Mouse (Mus musculus): ENCODE measurements around the gene Iqcf1.

The Iqcf1 gene

DNA sequence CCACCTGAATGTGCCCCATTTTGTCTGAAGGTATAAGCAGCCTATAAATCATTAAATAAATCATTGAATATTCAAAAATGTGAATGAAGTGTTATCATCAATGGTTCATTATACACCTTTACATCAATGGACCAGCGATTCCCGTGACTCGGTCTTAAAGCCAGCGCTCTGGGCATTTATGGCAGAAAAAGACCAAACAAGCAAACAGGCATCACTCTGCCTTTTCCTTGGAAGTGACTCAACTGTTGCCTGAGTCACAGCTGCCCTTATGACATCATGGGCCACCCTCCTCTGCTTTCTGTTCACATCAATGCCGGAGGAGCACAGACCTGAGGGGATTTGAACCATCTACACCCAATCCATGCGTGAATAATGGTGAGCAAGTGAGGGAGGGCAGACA, at the start of gene Iqcf1:
Gene Iqcf1, plus strand, starts transcription at position 301 of the 400 bp plus-strand sequence.
- no peak for DNase-seq

DNA sequence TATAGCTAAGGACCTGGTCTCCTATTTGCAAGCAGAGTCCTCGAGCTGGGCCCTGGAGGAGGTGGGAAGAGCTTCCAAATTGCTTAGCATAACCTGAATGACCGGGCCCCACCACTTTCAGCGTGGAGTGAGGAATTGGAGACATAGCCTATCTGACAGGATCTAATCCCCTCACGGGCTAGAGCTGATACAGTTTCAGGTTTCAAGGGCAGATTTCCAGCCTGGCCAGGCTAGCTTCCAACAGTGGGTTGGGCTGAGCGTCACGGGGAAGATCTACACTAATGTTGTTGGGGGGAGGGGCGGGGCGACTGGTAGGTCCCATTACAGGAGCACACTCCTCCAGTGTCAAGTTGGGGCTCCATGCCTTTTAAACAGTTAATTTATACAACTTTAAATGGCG, 49.1 kb upstream of the Iqcf1 start:
- no peak for DNase-seq

DNA sequence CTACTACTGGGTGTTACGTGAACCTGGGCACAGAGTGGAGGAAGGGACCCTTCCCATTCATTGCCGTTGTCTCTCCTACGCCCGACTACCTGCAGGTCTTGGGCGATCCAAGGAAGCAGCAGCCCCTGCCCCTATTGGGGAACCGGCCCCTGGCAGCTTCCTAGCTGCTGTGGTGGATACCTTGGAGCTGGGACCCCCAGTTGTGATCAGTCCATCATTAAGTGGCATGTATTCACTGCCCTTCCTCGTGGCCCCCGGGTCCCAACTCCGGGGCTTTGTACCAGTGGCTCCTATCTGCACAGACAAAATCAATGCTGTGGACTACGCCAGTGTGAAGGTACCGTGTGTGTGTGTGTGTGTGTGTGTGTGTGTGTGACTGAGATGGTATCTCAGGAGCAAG, 48.5 kb upstream of the Iqcf1 start:
- DNase-seq: no peak

DNA sequence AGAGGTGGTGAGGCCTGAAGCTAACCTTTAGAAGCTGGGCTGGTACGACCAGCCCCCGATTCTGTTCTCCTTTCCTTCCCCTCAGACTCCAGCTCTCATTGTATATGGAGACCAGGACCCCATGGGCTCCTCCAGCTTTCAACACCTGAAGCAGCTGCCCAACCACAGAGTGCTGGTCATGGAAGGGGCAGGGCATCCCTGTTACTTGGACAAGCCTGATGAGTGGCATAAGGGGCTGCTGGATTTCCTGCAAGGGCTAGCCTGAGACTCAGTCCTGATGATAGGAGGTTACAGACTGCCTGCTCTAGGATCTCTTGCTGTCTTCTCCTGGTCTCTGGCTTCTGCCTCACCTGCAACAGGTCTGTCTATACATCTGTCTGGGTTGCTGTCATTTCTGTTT, 47.9 kb upstream of the Iqcf1 start:
- no peak for DNase-seq

DNA sequence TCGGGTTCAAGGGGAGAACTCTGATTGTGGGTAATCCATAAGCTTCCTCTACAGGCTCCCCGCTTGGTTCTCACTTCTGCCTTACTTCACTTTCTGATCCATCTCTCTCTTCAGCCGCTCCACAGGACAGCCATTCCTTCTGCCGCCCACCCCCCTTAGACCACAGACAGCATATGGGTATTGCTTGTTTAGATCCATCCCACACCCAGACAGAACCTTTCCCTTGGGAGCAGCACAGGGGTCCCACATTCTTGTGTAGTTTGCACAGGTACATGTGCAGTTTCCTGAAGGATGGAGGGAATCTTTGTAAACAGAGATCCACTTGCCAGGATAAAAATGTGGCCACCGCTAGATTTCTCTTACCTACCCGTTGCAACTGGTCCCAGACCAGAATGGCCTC, 47.4 kb upstream of the Iqcf1 start:
- no peak for DNase-seq

DNA sequence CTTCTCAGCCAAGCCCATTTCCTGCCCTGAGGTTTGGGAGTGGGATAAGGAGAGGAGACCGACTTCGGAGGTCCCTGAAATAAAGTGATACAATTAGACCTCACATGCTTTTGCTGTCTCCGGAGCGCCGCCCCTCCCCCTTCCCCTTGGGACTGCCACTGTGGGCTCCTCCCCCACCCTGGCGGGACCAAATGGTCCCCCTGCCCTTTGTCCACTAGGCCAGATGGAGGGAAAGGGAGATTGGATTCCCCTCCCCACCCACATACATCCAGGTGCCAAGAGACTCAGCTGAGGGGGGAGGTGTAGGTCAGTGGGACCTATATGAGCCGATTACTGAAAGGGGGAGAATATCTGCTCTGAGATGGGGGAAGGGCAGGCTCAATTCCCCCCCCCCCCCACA, 46.9 kb upstream of the Iqcf1 start:
- peak; percentile 84 for DNase-seq

DNA sequence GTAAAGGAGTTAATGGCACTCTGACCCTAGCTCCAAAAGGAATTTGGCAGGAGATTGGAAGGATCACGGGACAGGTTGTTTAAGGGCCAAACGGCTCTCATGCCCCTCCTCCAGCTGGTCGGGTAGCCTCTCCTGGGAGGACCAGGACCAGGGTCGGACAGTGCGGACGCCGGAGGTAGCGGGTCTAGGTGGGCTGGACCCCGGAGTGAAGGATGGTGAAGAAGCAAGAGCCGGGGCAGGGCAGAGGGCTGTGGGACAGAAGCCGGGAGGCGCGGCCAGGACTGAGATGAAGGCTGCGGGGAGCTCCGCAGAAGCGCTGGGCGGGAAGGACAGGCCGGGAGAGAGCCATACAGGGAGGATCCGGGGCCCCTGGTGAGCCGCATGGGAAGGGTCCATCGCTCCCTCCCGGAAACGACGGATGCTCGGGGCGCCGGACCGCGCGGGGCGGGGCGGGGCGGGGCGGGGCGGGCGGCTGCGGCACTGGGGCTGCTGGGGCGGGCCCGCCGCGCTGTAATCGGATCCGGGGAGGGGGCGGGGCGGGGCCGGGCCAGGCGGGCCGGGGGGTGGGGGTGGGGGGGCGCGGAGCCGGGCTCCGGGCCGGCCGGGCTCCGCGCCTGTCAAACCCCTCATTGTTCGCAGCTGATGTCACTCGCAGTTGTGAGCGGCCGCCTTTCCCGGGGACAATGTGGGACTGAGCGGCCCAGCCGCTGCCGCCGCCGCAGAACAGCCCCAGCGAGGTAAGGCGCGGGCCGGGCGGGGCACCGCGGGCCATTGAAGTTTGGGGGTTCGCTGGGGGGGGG, 46.3 kb upstream of the Iqcf1 start, which contains the start of gene Pcbp4:
Gene Pcbp4, plus strand, starts transcription at position 21 of the 800 bp plus-strand sequence.
- peak; percentile 88 for DNase-seq

DNA sequence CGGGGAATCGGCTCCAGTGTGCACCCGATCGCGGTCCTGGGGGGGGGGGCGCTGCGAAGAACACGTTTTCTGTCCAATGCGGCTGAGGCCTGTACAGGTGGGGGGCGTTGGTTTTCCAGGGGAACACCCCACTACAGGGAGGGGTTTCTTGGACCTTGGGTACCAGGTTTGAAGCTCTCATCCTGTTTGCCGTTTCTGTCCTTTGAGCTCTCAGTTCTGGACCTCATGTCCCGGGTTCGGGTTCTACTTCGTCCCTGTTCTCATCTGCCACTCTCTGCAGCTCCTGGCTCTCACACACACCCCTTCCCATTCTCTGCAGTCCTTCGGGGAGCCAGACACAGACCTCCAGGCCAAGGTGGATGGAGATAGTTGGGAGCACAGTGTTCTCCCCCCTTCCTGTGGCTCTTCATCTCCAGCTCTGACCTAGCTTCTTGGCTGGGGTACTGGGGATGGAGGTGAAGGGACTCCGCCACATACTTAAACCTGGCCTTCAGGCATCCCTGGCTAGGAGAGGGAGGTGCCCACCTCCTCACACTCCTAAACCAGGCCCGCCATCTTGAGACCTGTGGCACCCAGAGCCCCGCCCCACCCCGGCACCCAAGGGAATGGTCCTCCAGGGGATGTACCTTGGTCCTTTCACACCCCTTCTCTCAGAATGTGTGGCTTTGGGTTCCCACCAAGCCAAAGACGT, 45.6 kb upstream of the Iqcf1 start:
- DNase-seq: no peak

DNA sequence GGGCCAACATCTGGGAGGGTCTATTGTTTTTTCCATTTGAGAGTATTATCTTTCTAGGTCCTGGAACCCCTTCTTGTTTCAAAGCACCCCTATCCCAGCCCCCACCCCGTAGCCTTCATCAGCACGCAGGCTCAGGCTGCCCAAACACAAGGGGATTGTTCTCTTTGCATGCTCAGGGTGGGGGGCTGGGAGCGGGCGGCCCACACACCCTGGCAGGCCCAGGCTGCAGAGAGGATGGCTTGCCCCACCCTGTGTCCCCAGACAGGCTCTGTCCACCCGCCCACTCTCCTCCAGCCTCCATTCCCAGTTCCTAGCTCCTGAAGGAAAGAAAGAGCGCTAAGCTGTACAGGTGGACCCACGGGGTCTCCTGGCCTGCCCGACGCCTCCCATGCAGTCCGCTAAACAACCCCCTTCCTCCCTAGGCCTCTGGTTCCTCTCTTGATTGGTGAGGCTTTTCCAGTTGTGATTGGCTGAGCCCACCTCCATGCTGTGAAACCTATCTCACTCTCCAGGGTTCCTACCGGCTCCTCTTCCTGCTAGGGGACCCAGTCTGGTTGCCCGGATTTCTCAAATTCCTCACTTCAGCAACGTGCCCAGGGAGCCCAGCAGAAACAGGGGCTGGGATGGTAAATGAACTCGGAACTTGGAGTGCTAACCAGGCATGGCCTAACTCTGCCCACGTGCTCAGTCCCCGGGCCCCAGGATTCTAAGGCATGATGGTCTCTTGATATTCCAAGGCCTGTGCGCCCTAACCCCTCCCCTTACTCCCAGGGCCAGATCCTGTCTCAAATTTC, 44.7 kb upstream of the Iqcf1 start:
- DNase-seq: peak; percentile 64

DNA sequence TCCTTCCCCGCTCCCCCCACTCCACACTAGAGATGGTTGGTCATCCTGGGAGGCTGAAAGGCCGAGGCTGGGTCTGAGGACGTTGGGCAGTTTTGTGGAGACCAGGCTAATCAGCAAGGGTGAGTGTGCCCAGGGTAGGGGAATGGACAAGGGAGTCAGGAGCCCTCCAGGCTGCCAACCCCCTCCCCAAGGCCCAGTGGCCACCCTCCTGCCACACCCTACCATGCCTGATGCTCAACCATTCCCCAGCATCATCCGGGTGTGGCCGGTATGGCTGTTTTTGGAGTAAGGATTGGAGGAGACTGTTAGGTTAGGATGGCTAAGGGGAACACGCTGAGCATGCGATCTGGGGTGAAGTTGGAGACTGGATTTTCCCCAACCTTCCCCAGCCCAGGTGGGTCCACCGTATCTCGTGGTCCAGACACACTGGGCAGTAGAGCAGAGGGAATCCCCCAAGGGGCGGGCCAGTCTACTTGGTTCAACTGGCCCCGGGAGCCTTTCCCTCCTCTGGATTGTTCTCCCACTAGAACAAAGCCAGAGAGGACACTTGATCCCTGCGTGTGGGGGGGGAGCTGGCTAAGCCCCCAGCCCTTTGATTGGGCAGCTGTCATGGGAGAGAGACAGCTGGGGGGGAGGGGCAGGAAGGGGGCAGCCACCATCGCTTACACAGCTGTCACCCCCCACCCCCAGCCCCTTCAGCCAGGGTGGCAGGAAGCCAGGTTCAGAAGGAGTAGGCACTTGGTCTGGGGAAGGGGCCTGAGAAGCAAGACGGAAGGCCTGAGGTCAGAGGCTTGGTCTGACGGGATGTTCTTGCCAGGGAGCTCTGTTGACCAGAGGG, 43.2 kb upstream of the Iqcf1 start:
- peak; percentile 96 for DNase-seq

DNA sequence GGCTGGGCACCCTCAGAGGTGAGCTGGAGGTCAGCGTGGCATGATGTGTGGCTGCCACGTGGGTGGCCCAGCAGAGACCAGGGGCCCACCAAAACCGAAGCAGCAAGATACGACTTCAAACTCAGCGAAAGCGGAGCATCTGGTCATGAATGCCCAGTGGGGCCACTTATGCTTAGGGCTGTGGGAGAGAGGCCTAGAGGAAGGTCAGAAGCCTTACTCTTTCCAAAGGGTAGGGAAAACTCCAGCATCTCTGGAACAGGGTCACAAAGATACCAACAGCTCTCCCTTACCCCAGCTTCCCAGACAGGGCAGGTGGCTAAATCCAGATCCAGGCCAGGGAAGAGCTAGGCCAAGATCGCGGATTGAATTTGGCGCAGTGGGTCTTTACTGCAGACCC, 42.6 kb upstream of the Iqcf1 start:
- no peak for DNase-seq

DNA sequence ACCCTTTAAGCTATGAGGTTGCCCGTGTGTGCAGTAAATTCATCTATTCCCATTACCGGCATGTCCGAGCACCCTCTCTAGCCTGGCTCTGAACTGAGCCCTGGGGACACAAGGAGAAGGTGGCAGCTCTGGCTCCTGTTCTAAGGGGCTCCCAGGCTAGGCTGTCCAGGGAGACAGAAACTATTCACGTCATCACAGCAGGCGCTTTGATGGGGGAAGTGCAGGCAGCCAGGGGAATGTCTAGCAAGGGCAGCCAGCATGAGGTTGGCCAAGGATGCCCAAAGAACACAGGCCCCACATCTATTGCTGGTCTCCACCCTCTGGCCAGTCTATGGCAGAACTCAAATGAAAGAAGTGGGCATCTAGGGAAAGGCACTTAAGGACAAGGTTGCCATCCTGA, 41.8 kb upstream of the Iqcf1 start:
- DNase-seq: no peak

DNA sequence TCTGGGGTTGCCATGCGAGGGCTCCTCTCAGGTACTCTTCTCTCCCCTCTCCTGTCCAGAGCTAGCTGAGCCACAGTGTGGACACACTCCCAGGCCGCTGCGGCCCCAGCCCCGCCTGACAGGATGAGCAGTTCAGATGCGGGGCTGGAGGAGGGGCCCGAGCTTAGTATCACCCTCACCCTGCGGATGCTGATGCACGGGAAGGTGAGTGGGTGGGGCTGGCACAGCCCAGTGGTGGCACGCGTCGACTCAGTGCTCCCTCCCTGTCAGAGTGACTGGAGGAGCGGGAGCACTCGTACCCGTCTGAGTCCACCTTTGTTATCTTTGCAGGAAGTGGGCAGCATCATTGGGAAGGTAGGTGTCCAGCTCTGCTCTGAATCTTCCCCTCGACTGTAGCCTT, 39.8 kb upstream of the Iqcf1 start:
- DNase-seq: no peak

DNA sequence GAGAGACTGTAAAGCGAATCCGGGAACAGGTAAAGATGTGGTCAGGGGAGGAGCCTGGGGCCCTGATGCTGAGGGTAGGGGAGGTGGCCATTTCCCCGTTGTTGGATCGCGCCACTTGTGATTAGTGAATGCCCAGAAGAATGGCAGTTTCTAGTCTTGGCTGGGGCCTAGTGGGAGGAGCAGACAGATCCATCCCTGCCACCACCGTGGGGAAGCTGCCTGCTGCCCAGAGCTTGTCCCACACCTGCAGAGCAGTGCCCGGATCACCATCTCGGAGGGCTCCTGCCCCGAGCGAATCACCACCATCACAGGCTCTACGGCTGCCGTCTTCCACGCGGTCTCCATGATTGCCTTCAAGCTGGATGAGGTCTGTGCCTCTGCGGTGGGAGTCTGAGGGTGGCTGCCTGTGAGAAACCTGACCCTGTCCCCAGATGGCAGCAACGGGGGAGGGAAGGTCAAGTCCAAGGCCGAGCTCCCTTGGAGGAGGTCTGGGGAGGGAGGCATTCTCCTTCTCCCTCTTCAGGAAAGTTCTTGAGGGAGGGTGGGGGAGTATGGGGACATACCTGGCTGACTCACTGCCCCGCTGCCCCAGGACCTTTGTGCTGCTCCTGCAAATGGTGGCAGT, 39.3 kb upstream of the Iqcf1 start:
- no peak for DNase-seq

DNA sequence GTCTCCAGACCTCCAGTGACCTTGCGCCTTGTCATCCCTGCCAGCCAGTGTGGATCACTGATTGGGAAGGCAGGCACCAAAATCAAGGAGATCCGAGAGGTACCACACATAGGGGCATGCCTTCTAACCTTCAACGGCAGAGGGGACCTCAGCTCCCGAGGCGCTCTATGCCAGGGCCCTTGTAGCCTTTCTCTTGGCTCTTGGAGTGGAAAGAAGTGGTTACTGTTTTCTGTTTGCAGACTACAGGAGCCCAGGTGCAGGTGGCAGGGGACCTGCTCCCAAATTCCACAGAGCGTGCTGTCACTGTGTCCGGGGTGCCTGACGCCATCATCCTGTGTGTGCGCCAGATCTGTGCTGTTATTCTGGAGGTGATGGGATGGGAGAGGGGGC, 38.7 kb upstream of the Iqcf1 start:
- DNase-seq: no peak

DNA sequence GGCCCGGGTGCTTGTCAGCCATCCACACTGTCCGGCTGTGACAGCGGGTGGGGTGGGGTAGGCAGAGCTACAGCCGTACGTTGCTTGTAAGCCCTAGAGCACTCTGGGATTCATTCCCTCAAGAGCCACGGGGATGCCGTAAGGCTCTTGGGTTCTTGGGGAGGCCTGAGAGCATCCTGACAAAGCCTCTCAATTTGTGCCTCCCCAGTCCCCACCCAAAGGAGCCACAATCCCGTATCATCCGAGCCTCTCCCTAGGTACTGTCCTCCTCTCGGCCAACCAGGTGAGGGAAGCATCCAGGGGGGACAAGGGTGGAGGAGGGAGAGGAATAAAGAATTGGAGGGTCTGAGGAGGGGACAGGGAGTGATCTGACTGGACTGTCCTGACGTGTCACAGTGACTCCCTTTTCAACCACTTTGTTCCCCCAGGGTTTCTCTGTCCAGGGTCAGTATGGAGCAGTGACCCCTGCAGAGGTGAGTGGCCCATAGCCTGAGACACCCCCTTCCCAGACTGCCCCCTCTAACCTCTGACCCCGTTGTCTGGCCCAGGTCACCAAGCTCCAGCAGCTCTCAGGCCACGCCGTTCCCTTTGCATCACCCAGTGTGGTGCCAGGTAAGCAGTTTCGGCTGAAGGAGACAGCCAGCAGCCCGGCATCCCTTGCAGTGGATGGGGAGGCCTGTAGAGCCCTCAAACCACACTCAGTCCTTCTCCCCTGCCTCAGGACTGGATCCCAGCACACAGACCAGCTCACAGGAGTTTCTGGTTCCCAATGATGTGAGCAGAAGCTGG, 37.9 kb upstream of the Iqcf1 start:
- no peak for DNase-seq

DNA sequence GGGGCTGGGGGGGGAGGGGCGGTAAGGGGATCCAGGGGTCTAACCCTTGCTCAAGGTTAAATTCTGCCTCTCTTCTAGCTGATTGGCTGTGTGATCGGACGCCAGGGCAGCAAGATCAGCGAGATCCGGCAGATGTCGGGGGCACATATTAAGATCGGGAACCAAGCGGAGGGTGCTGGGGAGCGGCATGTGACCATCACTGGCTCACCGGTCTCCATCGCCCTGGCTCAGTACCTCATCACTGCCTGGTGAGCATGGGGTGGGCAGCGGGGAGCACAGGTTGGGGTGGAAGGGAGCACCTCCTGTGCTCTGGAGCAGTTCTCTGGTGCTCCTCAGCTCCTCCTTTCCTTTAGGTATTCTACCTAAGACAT, 37.4 kb upstream of the Iqcf1 start:
- no peak for DNase-seq

DNA sequence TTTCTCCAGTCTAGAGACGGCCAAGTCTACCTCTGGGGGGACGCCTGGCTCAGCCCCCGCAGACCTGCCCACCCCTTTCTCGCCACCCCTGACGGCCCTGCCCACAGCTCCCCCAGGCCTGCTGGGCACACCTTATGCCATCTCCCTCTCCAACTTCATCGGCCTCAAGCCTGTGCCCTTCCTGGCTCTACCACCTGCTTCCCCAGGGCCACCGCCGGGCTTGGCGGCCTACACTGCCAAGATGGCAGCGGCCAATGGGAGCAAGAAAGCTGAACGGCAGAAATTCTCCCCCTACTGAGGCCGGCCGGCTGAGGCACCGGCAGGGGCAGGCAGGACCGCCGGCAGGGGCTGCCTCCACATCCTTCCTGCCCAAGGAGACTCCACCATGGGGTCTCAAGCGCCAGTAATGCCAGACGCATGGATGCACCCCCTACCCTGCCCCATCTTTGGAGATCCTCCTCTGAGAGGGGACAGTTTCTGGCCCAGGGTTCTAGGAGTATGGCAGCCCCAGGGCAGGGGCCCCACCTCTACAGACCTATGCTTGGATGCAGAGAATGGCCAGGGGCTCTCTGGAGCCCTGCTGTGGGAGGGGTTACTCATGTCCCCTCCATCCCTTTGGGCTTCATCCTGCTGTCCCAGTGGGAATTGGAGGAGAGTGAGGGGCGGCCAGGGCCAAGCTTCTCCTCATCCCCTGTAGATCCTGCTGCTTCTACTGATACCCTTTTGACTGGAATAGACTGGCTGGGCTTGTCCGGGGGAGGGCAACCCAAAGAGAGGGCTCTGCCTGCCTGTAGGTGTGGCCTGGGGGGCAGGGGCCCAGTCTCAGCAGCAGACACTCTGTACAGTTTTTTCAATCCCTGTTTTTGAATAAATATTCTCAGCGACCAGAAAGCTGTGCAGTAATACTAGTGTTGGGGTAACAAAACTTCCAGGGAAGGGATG, 36.4 kb upstream of the Iqcf1 start:
- no peak for DNase-seq

DNA sequence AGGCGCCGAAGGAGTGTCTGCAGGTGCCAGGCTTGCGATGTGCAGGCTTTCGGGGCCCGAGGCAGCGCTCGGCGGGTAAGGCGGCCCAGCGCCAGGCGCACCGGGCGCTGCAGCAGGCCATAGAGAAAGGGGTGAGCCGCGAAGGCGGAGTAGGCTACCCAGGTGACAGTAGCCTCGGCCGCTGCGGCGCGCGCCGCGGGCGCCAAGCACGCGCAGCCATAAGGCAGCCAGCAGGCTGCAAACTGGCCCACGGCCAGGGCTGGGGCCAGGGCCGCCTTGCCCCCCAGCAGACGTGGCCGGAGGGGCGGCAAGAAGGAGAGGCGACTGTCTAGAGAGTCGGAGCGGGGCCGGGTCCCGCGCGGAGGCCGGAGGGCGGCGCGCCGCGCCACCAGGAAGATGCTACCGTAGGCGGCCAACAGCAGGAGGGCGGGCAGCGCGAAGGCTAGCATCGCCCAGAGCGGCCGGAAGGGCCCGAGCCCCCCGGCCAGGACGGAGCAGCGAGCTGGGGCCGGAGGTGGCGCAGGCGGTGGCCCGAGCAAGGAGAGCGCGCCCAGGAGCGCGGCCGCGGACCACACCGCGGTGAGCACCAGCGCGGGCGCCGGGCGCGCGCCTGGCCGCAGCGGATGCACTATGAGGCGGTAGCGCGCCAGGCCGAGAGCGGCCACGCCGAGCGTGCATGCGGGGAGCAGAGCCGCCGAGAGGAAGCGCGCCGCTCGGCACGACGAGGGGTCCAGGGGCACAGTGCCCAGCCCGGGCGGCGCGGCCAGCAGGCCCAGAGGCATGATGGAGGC, 34.8 kb upstream of the Iqcf1 start:
- DNase-seq: peak; percentile 87

Data from retina, postnatal 1 day (tissue).